Mouse (Mus musculus) erythroblast, embryonic 14.5 days (primary cell): ENCODE data around the gene Tspan31.

ENCODE experiments used
- GATA1 ChIP-seq: IDR thresholded peaks from 2 replicates; pipeline ENCODE4 v1.6.1; 2012; ENCODE audit warnings: low read length, inconsistent platforms, mixed read lengths
- TAL1 ChIP-seq: IDR thresholded peaks from 3 replicates; pipeline ENCODE4 v1.6.1; 2012; ENCODE audit warnings: low read length, inconsistent platforms, mixed read lengths

DNA sequence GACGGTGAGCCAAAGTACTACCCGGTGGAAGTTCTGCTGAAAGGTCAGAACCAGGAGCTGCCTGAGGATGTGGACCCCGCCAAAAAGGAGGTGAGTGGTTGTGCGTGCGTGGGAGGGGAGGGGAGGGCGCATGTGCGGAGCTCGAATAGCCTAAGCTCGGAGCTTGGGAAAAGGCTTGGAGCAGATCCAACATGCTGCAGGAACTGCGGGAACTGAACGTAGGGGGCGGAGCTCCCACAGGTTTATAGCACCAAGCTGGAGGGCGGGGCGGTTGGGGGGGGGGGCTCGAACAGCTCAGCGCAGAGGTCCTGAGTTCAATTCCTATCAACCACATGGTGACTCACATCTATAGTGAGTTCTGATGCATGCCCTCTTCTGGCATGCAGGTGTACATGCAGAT lies 51.6 kb downstream of the Tspan31 start:
- no peak for TF ChIP-seq GATA1
- no peak for TF ChIP-seq TAL1
